Mouse (Mus musculus): ENCODE measurements around the gene Grn.

- no peak for TF ChIP-seq CTCF (IDR thresholded peaks at IDR 0.05; ENCODE audit: control insufficient read depth, insufficient read depth, insufficient read length)
- no peak for TF ChIP-seq MYOG (IDR thresholded peaks at IDR 0.05; ENCODE audit: control insufficient read depth, extremely low read depth, insufficient read length)
These were observed 44.9 kb downstream of the Grn start for GRCm38 (mm10) chr11:102475027-102475426.

Measured in C2C12 (cell line).